Mouse (Mus musculus) heart, adult 18-20 months (tissue): ENCODE measurements around the gene Pmepa1. TPM values are rescaled to one million over a fixed set of nuclear protein-coding genes. Genes with fewer than 3 reads are reported as not detected.

Experiments
- DNase-seq, 2 experiments: peaks; one replicate each; pipeline ENCODE4 v3.0.0; 2021 to 2022; ENCODE audit warnings: mixed read lengths in 1 of 2
- total RNA-seq, 2 experiments: library from RNA; stranded (reverse); gene quantifications; 2 replicates each; pipeline ENCODE4 v1.2.3; 2021

Gene Pmepa1
- total RNA-seq, 2 experiments from 2014 or later, result 25.8 to 28.1 TPM

DNA sequence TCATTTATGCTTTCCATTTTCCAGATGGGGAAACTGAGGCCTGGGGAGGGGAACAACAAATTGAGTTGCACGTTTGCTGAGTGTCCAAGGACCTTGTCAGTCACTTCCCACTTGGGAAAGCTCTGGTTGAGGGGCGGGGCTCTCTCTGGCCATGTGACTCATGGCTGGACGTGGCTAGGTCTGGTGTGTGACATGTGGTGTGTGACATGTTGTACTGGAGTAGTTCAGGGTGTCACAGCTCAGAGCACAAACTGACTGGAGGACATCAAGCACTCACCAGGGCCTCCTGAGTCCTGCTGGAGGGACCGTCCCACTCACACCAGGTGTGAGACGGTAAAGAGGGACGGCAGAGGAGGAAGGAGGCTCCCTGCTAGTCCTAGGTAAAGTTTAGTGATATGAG lies 91.1 kb downstream of the Pmepa1 start:
- no peak for DNase-seq

DNA sequence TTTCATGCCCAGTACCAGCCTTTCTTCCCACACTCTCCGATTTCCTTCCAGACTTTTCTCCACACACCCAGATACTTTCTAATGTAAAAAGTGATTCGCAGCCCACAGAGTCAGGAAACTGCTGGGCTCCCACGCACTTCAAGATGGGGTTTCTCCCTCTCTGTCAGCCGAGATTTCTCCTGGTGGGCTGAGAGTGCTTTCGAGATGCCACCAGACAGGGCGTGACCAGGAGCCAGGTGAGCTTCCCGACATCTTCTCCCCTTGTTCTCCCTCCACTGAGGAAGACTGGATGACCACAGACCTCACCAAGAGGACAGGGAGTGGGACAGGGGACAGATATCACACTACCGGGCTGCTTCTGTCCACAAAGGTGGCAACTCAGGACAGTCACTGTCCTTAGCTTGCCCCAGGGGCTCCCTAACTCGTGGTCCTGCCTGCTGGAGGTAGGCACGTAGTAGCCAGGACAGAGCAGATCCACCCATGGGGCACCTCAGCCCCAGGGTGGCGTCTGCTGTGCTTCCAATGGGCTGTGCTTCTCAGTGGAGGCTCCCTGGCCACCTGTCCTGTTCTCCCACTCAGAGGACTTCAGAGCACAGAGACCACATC lies 91.8 kb downstream of the Pmepa1 start:
- DNase-seq, result no peak

DNA sequence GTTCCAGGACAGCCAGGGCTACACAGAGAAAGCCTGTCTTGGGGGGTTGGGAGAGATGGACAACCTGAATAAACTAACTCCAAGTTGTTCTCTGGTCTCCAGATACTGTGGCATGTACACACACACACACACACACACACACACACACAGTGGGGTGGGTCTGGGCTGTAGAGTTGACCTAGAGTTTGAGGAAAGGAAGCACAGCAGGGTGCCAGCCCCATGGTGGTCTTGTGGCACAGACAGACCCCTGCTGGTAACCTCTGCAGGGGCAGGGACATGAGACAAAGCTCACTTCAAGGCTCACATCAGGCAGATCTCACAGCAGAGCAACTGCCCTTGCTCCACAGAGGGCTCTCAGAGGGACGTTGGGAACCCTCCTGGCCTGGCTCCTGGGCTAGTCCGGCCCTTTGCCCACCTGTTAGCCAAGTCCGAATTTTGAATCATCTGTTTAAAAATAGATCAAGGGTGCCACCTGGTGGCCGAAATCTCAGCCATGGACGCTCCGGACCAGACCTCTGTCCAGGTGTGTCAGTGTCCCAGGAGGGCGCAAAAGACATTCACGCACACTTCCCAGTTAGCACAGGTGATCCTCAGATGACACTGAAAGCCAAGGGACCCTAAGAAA lies 92.4 kb downstream of the Pmepa1 start:
- DNase-seq, result peak; percentile 33 to 87

DNA sequence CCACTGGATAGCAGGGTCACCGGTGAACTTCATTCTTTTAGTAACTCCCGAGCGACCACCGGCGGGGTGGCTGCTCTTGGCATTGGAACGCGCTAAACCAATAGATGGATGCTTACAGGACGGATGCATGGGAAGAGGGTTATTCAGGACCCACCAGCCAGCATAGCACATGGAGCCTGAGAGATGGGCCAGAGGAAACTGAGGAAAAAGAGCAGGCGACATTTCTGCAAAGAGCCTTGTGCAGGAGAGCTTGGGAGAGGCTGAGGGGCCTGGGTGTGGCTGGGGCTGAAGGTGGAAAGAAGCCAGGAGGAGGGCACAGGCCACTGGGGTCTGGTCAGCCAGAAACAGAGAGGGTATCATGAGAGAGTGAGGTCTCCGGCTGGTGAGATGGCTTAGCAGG lies 93.0 kb downstream of the Pmepa1 start:
- no peak for DNase-seq

DNA sequence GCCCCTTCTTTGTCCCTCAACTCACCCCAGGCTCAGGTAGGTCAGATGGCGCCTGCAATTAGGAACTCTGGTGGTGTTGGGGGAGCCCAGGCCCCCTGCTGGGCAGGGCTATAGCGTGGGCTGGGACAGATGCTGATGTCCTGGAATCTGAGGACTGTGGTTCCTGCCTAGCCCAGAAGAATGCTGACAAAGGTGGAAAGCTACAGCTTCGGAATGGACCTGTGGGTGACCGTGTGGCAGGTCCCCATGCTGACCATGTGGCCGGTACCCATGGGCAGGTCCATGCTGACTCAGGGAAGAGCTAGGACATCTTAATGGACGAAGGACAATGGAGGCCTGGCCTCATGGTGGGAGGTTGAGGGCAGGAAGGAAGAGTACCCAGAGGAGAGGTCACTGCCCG lies 93.5 kb downstream of the Pmepa1 start:
- DNase-seq, result no peak

DNA sequence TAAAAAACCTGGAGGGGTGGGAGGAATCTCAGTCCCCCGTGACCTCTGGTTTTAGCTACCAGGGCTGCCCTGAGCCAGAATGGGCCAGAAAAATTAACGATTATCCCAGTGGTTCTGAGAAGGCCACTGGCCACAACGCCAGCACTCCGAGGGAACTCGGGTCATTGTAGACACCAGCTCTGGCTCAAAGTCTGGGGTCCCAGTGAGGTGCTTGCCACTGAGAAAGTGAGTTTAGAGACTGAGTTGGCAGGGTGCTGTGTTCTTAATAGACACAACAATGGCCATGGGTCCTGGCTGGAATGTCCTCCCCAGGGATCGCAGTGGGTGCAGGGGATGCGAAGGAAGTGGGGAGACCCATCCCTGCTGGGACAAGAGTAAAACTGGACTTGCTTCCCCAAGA lies 94.4 kb downstream of the Pmepa1 start:
- DNase-seq, result no peak

DNA sequence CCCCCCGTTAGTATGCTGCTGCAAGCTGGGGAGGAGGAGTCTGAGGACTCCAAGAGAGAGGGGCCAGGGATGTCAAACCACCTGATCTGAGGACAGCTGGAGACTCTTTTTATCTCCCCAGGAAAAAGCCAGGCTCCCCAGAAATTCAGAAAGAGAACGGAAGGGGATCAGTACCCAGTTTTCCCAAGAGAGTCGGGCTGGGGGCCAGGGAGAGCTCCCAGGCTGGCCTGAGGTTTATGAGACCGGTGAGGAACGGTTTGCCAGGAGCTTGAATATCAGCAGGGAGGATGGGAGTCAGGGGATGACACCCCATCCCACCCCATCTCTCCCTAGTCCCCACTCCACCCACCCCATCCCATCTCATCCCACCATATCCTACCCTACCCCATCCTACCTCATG lies 94.8 kb downstream of the Pmepa1 start:
- DNase-seq, result no peak

DNA sequence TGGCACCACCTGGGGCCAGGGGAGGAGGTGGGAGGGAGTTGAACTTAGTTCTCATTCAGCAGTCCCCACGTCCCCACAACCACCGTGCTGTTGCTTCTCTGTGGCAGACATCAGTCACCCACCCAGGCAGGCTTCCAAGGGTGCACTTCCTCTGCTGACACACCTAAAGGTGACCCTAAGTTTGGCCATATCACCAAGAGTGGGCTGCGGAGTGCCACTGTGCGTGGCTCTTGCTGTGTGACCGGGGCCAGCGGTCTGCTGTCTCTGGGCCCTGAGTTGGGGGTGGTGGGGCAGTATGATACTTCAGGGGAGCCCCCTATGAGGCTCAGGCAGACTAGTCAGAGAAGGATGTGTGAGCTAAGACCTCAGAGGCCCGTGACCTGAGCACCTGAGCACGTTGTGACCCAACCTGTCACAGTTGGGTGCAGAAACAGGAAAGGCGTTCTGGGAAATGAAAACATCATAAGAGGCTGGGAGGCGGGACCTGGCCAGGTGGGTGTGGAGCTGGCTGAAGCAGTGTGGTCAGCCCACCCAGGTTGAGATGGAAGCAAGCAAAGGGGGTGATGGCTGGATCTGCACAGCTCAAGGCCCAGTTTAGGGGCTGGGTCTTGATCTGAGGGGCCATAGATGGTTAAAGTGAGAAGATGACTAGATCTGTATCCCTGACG lies 95.5 kb downstream of the Pmepa1 start:
- DNase-seq, result no peak

DNA sequence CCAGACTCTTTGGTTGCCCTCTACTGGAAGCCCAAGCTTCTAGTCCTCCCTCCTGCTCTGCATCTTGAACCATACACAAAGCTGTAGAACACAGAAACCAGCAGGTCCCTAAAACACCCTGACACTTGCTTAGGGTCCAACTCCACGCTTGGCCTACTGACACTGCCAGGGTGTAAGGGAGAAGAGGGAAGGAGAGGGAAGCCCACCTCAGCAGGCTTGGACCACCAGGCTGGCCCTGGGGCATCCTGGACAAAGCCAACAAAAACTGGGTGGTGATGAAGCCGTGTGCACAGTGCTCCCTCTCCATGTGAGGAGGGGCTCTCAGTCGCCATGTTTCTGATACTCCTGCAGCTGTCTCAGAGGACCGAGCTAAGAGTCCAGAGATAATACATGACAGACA lies 96.3 kb downstream of the Pmepa1 start:
- DNase-seq, result no peak

DNA sequence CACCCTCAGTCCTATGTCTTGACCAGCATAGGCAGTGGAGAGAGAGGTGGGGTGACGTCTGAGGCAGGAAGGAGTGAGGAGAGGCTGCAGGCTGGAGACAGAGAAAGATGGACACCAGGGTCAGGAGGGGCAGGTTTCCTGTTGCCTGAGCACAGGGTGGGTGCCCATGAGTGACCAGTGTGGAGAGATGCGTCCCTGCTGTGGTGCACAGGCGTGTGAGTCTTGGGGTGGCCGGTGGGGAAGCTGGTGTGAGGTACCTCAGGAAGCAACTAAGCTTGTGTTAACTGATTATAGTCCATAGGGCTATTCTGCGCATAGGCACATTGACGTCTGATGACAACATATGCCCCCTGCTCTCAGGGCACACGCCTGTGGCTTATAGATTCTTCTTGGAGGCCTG lies 97.3 kb downstream of the Pmepa1 start:
- DNase-seq, result no peak

DNA sequence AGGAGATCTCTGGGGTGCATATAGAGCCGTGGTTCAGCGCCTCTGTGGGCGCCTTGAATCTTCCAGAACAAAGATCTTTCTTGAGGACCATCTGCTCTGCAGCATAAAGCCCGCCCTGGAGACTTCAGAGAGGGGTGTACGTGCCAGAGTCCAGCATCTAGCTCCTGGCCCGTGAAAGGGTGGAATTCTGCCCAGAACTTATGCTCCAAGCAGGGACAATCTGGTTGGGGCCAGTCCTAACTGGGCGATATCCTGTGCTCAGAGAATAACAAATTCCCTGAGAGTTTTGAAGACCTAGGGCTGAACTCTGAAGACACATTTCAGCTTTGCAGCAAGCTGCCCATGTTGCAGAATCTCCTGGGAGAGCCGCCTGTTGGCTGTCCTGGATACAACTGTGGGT lies 98.4 kb downstream of the Pmepa1 start:
- peak in 1 of 2 experiments; percentile 58 for DNase-seq

DNA sequence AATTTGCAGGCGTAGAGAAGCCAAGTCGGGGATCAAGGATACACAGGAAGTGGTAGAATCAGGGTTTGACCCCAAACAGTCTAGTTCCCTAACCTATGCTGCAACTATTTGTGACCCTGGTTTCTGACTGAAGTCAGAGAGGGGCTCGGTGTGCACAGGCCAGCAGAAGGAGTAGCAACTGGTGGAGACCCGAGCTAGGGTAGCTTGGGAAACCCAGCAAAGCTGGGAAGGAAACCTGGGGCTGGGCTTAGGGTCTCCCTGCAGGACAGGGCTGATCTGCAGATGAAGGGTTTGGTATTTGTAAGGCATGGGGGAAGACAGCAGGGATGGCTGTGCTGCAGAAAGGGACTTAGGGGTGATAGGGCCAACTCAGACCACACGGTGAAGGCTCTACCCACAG lies 98.9 kb downstream of the Pmepa1 start:
- DNase-seq, result no peak

DNA sequence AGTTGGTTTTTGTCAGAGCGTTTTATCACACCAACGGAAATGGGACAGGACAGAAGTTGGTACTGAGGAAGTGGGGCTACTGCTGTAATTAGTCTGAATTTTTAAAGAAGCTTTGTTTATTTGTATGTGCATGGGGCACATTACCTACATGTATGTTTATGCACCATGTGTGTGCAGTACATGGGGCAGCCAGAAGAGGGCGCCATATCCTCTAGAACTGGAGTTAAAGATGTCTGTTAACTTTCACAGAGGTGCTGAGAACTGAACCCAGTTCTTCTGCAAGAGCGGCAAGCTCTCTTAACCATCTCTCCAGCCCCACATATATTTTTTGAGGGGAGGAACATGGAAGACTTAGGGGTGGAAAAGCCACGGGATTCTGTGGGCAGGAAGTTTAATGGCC lies 100.6 kb downstream of the Pmepa1 start:
- DNase-seq, result no peak

DNA sequence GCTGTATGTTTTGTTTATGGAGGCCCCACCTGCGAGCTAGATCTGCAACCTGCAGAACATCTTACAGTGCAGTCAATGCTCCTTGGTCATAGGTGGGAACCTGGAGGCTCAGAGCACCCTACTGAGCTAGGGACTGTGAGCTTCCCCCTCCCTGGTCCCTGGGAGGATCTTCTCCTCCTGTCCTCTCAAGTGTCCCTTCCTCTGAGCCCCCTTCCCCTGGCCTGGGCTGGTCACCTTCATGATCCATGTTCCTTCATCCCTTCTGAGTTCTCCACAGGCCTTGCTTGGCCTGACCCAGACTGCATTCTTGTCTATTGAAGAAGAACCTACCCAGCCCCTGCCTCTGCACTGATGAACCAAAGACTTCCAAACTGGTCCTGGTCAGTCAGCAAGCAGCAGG lies 101.8 kb downstream of the Pmepa1 start:
- no peak for DNase-seq

Other genes with a start within 250 kb of the Pmepa1 start
- gene Ctcfl, start 157.0 kb downstream of the Pmepa1 start, total RNA-seq, result under 1 TPM; 0.08 to 0.22 TPM
- 100 to 1,000 TPM in 1 of 2 experiments, 10 to 100 TPM in 1; 12.3 to 112 TPM for gene Pck1, start 123.5 kb downstream of the Pmepa1 start, total RNA-seq
- gene Zbp1, start 57.6 kb downstream of the Pmepa1 start, total RNA-seq, result 1 to 10 TPM in 1 of 2 experiments, under 1 TPM in 1; 0.90 to 1.3 TPM
- gene 1700021F07Rik, start 246.1 kb upstream of the Pmepa1 start, total RNA-seq, result not detected